15 mouse cellular contexts compared by ENCODE assay signal in genomic region chr12:118373250-118373649, GRCm38 (mm10).
DNase-seq lines count a peak whose midpoint lies in the region; ATAC-seq and TF ChIP-seq lines count a peak whose summit lies in the region.
"Had no signal": no experiment of that assay in that cellular context is flagged by ENCODE, and none has a peak within 500 bp of the region (broad histone marks: within the 10 kb centered on the region; RNA-seq: fewer than 3 reads in every experiment).

No protein-coding gene starts in this region.

- TF ChIP-seq POLR2A in cerebellum, adult 2 months (IDR thresholded peaks at IDR 0.05; ENCODE audit: borderline replicate concordance, insufficient read depth, low read length): no peak

- H3K4me3 ChIP-seq in cerebellum, adult 2 months (replicated peaks; ENCODE audit: insufficient read depth, low read depth, low read length): no peak overlapping the region
- H3K4me3 ChIP-seq: heart, embryonic 15.5 days; hindbrain, embryonic 12.5 days; limb, embryonic 13.5 days; midbrain, embryonic 10.5 days had no signal

- intact Hi-C loops in left cerebral cortex, postnatal 10 days (cut with DNase I): no loop called here

- H3K27ac ChIP-seq in cerebellum, adult 2 months (ENCODE audit: insufficient read depth, low read length): no peak overlapping the region
- H3K27ac ChIP-seq: heart, embryonic 15.5 days; hindbrain, embryonic 12.5 days; limb, embryonic 13.5 days; midbrain, embryonic 10.5 days; stomach, postnatal 0 days had no signal

- WGBS in cerebellum, adult 2 months: 63% methylated on average over 6 of the region's 6 CpGs

- no peaks in the 10 kb centered on the region for H3K4me1 ChIP-seq in cerebellum, adult 2 months (ENCODE audit: control insufficient read depth, insufficient read depth, low read length)
- H3K4me1 ChIP-seq: heart, embryonic 15.5 days; hindbrain, embryonic 12.5 days; limb, embryonic 13.5 days; midbrain, embryonic 10.5 days had no signal

- TF ChIP-seq CTCF in cerebellum, adult 2 months (IDR thresholded peaks at IDR 0.05; ENCODE audit: borderline replicate concordance, insufficient read depth, low read depth, low read length): no peak

- no peaks in the 10 kb centered on the region for H3K27me3 ChIP-seq in cerebellum, adult 2 months (ENCODE audit: control insufficient read depth, insufficient read depth, low read length)
- H3K27me3 ChIP-seq: CH12.LX; heart, embryonic 15.5 days; hindbrain, embryonic 12.5 days; limb, embryonic 13.5 days had no signal

- DNase-seq in left cerebral cortex, postnatal 10 days (ENCODE audit: extremely low spot score in 1 of 2, low spot score in 2 of 2): peak; percentile 17 to 23
- DNase-seq in left cerebral cortex, adult 11 months (ENCODE audit: low spot score): no peak
- no peak for DNase-seq in testis, postnatal 10 days (ENCODE audit: low spot score)
- DNase-seq in cerebellum, adult 2 months: no peak
- DNase-seq: cerebellum, adult 8-10 months; kidney, adult 9 months had no signal

- ATAC-seq in CD4-positive, CD25-positive, alpha-beta regulatory T cell, adult 4 months: peak; percentile 21
- ATAC-seq in common myeloid progenitor, adult 5-6 weeks (replicated peaks; ENCODE audit: low read depth, poor library complexity, severe bottlenecking): peak; percentile 16; the same call in 1 of the 2 replicates
- peak; percentile 23 for ATAC-seq in megakaryocyte-erythroid progenitor cell, adult 5-6 weeks (replicated peaks; ENCODE audit: low FRiP score, low TSS enrichment, poor library complexity, severe bottlenecking)

Comparison
In these comparisons a context has a peak if more than half of its experiments do, and no peak if none do; other contexts are left out.
1. DNase-seq: peak in left cerebral cortex, postnatal 10 days (2 of 2); none in left cerebral cortex, adult 11 months (single experiment), testis, postnatal 10 days (single experiment) and cerebellum, adult 2 months (0 of 2).
2. Peak in every context shown above with its lines, with median percentiles within 50 percentile points of each other: ATAC-seq.